Mouse (Mus musculus): ENCODE data around the gene Rufy3. TPM values are rescaled to one million over a fixed set of nuclear protein-coding genes. Genes with fewer than 3 reads are reported as not detected.

Gene Rufy3
- polyA plus RNA-seq, 1 experiment from 2014 or later, result 17.4 TPM

DNA sequence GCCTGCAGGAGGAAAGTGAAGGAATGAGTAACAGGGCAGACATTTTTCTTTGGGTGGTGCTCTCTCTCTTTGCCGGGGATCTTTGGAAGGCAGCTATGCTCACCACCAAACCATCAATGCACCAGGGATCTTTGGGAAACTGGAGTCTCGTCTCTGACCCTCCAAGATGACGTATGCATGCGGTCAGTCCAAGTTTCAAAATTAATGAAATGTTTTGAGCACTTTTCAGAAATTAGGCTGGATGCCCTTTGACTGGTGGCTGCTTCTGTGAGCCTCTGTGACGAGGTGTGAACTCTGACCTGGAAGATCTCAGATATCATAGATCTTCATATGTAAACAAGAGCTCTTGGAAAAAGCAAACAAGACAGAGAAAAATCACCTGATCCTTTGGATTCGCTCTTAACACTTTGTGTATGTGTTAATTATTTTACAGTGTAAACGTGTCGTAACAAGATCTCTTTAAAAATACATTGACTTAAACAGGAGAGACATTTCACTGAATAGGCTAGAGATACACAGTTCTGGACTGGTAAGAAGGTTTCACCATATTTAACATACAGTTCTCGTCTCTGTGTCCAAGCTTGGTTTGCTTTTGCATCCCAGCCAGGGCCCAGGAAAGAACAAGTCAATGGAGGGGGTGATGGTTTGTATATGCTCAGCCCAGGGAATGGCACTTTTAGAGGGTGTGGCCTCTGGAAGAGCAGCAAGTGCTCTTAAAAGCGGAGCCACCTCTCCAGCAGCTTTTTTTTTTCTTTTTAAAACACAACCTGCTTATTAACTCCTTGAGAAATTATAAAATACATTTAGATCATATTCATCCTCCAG lies 126.1 kb downstream of the Rufy3 start:
- ChIA-PET POLR2A (no interaction called here), CTCF (interaction anchor here (0.8 to 2.2 kb wide), 6 partner anchors 9 to 72 kb away, joined by 3 to 11 read pairs (median 6); no protein-coding TSS in a partner anchor)
- no peak for ATAC-seq
- no peaks in the 10 kb centered on the region for H3K27me3 ChIP-seq
- no peak for DNase-seq (ENCODE audit: low read depth, low spot score)
- no peak for TF ChIP-seq CTCF (IDR thresholded peaks at IDR 0.05)
- in situ Hi-C loops (cut with MboI; ENCODE audit: low pct_unique_long_range_greater_than_20kb), result loop anchor here (5.0 to 10.0 kb wide), 2 partner anchors 56 to 694 kb away; no protein-coding TSS in a partner anchor

DNA sequence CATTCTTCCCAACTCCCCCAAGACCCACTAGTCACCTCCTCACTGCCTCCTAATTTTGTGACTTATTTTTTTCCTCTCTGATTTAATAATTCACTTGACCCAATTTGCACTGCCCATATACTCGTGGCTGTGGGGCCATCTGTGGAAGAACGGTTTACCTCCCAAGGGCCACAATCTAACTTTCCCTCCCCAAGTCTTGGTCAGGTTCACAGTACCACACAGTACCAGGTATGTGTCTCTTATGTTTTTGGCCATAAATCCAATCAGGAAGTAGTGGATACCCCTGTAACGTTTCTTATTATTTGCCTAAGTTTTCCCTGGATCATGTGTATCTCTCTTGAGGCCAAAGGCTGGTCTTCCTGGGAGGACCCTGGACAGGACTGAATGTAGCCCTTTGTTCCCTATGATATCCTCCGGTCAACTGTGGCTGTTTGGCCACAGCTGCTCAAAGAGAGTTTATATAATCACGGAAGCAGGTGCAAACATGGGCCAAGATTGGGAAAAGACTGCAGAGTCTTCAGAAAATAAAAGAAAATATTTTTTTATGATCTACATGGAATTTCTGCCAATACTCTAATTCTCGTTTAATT lies 126.8 kb downstream of the Rufy3 start:
- POLR2A ChIA-PET, result no interaction called here
- ATAC-seq, result no peak

DNA sequence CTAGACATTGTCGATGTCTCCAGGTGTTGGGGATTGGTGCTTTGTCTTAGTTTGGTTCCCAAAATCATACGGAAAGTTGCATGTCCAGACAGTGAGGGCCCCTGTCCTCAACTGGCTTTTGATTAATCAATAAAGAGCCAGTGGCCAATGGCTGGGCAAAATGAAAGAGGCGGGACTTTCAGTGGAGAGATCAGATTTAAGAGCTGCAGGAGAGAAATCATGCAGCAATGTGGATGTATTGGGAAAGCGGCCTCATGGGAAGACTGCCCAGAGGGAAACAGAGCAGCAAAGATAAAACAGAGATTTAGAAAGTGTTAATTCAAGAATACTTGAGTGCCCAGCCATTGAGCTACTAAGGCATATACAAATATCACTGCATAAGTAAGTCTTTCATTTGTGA lies 127.7 kb downstream of the Rufy3 start:
- in situ Hi-C loops (cut with MboI; ENCODE audit: low pct_unique_long_range_greater_than_20kb), result loop anchor here (5.0 to 10.0 kb wide), 2 partner anchors 55 to 692 kb away; no protein-coding TSS in a partner anchor
- TF ChIP-seq CTCF (IDR thresholded peaks at IDR 0.05), result no peak
- ATAC-seq (no peak), DNase-seq (ENCODE audit: low read depth, low spot score) (no peak)
- ChIA-PET POLR2A (no interaction called here), CTCF (interaction anchor here (1.3 to 1.7 kb wide), 3 partner anchors 10 to 174 kb away, joined by 4 to 7 read pairs (median 4); no protein-coding TSS in a partner anchor)
- H3K27me3 ChIP-seq, result no peaks in the 10 kb centered on the region

More for the DNA sequence above, 126.8 kb downstream of the Rufy3 start:
- H3K27me3 ChIP-seq, result no peaks in the 10 kb centered on the region
- in situ Hi-C loops (cut with MboI; ENCODE audit: low pct_unique_long_range_greater_than_20kb), result loop anchor here (5.0 to 10.0 kb wide), 2 partner anchors 56 to 693 kb away; no protein-coding TSS in a partner anchor
- no peak for TF ChIP-seq CTCF (IDR thresholded peaks at IDR 0.05)
- no peak for DNase-seq (ENCODE audit: low read depth, low spot score)
- CTCF ChIA-PET, result interaction anchor here (0.8 to 1.0 kb wide), 2 partner anchors 14 to 71 kb away, joined by 3 read pairs; no protein-coding TSS in a partner anchor

DNA sequence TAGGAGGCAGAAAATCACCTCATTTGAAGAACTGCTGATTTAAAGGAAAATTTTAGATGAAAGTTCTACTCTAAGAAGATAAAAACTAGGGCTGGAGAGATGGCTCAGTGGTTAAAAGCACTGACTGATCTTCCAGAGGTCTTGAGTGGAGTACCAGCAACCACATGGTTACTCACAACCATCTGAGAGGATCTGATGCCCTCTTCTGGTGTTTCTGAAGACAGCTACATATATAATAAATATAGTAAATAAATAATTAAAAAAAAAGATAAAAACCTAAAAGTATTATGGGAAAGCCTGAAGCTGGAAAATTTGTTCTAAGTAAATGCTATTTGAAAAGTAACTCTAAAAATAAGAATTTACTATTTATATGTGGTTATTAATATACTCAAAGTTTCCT lies 128.2 kb downstream of the Rufy3 start:
- CTCF ChIA-PET, result interaction anchor here (1.0 to 1.7 kb wide), 4 partner anchors 10 to 174 kb away, joined by 3 to 7 read pairs (median 4); no protein-coding TSS in a partner anchor
- POLR2A ChIA-PET, result no interaction called here
- H3K27me3 ChIP-seq, result no peaks in the 10 kb centered on the region
- ATAC-seq (no peak), DNase-seq (ENCODE audit: low read depth, low spot score) (no peak)
- in situ Hi-C loops (cut with MboI; ENCODE audit: low pct_unique_long_range_greater_than_20kb), result loop anchor here (5.0 to 10.0 kb wide), 2 partner anchors 54 to 692 kb away; no protein-coding TSS in a partner anchor
- peak; percentile 15 for TF ChIP-seq CTCF (IDR thresholded peaks at IDR 0.05)

DNA sequence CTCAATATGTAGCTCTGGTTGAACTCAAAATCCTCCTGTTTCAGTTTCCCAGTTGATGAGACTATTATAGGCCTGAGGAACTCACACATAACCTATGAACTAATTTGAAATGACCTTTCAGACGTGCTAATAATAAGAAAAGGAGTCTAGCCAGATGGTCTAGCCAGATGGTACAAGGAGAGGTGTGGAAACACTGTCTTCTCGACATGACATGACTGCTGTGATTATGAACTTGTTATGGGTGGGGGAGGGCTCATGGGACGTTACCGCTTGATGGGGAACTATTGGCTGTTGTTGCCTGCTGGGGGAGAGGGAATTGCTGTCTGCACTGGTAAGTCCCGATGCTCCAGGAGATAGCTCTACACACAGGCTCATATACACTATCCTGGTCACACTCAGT lies 132.5 kb downstream of the Rufy3 start:
- peaks cover 9% of the 10 kb centered on the region for H3K27me3 ChIP-seq
- ATAC-seq (no peak), DNase-seq (ENCODE audit: low read depth, low spot score) (no peak)
- ChIA-PET CTCF (no interaction called here), POLR2A (no interaction called here)
- in situ Hi-C loops (cut with MboI; ENCODE audit: low pct_unique_long_range_greater_than_20kb), result loop anchor here (10.0 kb wide), 1 partner anchor 688 kb away; no protein-coding TSS in a partner anchor
- no peak for TF ChIP-seq CTCF (IDR thresholded peaks at IDR 0.05)

DNA sequence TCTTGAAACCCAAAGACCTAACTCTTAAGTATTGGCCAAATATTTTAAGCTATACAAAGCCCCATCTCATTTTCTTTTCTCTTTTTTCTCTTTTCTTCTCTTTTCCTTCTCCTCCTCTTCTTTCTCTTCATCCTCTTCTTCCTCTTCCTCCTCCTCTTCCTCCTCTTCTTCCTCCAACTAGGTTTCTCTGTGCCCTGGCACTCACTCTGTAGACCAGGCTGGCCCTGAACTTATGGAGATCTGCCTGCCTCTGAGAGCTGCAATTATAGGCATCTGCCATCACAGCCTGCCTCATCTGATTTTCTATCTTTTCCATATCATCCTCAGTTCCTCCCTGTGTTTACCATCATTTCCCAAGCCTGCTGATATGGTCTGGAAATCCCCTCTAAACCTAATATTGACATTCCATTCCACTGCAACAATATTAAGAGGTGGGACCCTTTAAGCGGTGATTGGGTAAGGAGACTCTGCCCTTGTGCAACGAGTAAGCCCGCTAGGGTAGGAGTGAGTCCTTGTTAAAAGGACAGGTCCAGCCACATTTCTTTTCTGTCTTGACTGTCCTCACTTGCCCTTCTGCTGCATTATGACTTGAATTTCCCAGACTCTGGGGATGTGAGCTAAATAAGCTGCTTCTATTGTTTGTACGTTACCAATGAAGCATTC lies 134.5 kb downstream of the Rufy3 start:
- in situ Hi-C loops (cut with MboI; ENCODE audit: low pct_unique_long_range_greater_than_20kb), result loop anchor here (10.0 kb wide), 1 partner anchor 685 kb away; no protein-coding TSS in a partner anchor
- DNase-seq (ENCODE audit: low read depth, low spot score), result no peak
- H3K27me3 ChIP-seq, result peaks cover 9% of the 10 kb centered on the region
- TF ChIP-seq CTCF (IDR thresholded peaks at IDR 0.05), result no peak
- POLR2A ChIA-PET, result no interaction called here
- ATAC-seq, result no peak
- CTCF ChIA-PET, result interaction anchor here (0.7 to 2.5 kb wide), 2 partner anchors 10 to 181 kb away, joined by 3 to 11 read pairs; no protein-coding TSS in a partner anchor

Other genes starting within 250 kb of the Rufy3 start
- gene Prol1, start 247.7 kb upstream of the Rufy3 start, polyA plus RNA-seq (2021), result not detected
- gene Amtn, start 188.9 kb upstream of the Rufy3 start, polyA plus RNA-seq (2021), result not detected
- not detected for gene Ambn, start 109.0 kb upstream of the Rufy3 start, polyA plus RNA-seq (2021)
- gene Enam, start 77.1 kb upstream of the Rufy3 start, polyA plus RNA-seq (2021), result not detected
- 0.23 TPM for gene Jchain, start 37.1 kb upstream of the Rufy3 start, polyA plus RNA-seq (2021)
- 78.9 TPM for gene Utp3, start 10.6 kb upstream of the Rufy3 start, polyA plus RNA-seq (2021)
- 127 TPM for gene Grsf1, start 111.1 kb downstream of the Rufy3 start, polyA plus RNA-seq (2021)
- 23.9 TPM for gene Mob1b, start 155.8 kb downstream of the Rufy3 start, polyA plus RNA-seq (2021)
- 15.0 TPM for gene Dck, start 200.0 kb downstream of the Rufy3 start, polyA plus RNA-seq (2021)

All from Patski (cell line).